Mouse (Mus musculus): ENCODE results near the gene Hmg20a.

DNA sequence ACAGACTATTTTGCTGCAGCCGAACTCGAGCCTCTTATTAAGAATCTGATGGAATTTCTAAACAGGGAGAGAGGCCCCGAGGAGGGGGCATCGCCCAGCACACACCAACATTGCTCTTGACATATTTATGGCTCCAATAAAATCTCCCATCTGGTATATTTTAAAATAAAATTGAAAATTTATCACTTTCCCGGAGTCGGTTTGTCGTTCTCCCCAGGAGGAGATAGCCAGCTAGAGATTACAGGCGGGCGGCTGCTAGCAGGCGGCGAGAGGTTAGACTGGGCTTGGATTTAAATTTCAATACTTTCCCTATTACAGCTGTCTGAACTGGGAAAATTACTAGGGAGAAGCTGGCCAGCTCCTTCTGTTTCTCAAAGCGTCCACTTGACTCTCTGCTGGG lies 121.6 kb downstream of the Hmg20a start:
- no peak for TF ChIP-seq CTCF (IDR thresholded peaks at IDR 0.05; ENCODE audit: control insufficient read depth, insufficient read depth, insufficient replicate concordance, low read depth, low read length)
- no peak for TF ChIP-seq POLR2A (IDR thresholded peaks at IDR 0.05; ENCODE audit: control insufficient read depth, low read depth, low read length)

Data from testis, adult 2 months (tissue).